Mouse (Mus musculus) lung, postnatal 0 days (tissue): ENCODE results near the gene Tek. TPM values are rescaled to one million over a fixed set of nuclear protein-coding genes. Genes with fewer than 3 reads are reported as not detected.

Experiments used
- ATAC-seq: fragments of 200-750 bp; cut with Nextera tagmentation; 2 replicates; pipeline ENCODE4 v1.8.0; 2017; ENCODE audit warnings: moderate library complexity
- DNase-seq: peaks from one replicate; pipeline ENCODE4 v3.0.0-alpha.2; 2016; ENCODE audit warnings: low spot score
- H3K27ac ChIP-seq: fragments of 300-500 bp; sonication (generic); 2 replicates; pipeline ENCODE4 v1.5.1; 2014; ENCODE audit warnings: antibody characterized with exemption, mild to moderate bottlenecking, low read length, mixed read lengths
- H3K27me3 ChIP-seq: fragments of 300-500 bp; sonication (generic); replicated peaks from 2 replicates; pipeline ENCODE4 v1.6.1; 2014; ENCODE audit warnings: low read length, mixed read lengths; ENCODE audit not compliant: insufficient read depth
- H3K36me3 ChIP-seq: fragments of 300-500 bp; sonication (generic); 2 replicates; pipeline ENCODE4 v1.6.1; 2014; ENCODE audit warnings: low read length, mixed read lengths; ENCODE audit not compliant: insufficient read depth
- H3K4me1 ChIP-seq: fragments of 300-500 bp; sonication (generic); 2 replicates; pipeline ENCODE4 v1.6.1; 2014; ENCODE audit warnings: antibody characterized with exemption, low read depth, low read length, mixed read lengths; ENCODE audit not compliant: insufficient read depth
- H3K4me2 ChIP-seq: fragments of 300-500 bp; sonication (generic); replicated peaks from 2 replicates; pipeline ENCODE4 v1.6.1; 2014; ENCODE audit warnings: low read depth, mild to moderate bottlenecking, low read length, moderate library complexity, mixed read lengths
- H3K4me3 ChIP-seq: fragments of 300-500 bp; sonication (generic); 2 replicates; pipeline ENCODE4 v1.5.1; 2014; ENCODE audit warnings: low read depth, low read length
- H3K9ac ChIP-seq: fragments of 300-500 bp; sonication (generic); replicated peaks from 2 replicates; pipeline ENCODE4 v1.6.1; 2014; ENCODE audit warnings: low read depth, mild to moderate bottlenecking
- H3K9me3 ChIP-seq: fragments of 300-500 bp; sonication (generic); 2 replicates; pipeline ENCODE4 v1.6.1; 2016; ENCODE audit warnings: low read length, mixed read lengths
- CTCF ChIP-seq: IDR thresholded peaks from 2 replicates; pipeline ENCODE4 v1.5.1; 2016; ENCODE audit warnings: antibody characterized with exemption, mild to moderate bottlenecking
- EP300 ChIP-seq: IDR thresholded peaks from 2 replicates; pipeline ENCODE4 v1.6.1; 2016; ENCODE audit warnings: antibody characterized with exemption, mild to moderate bottlenecking, control low read depth
- WGBS: fragments of 180-500 bp; shearing (Covaris S2); extraction: QIAGEN DNeasy Blood & Tissue Kit; methylation state at CpG from one replicate; pipeline ENCODE4 v1.1.7; 2014; 5-methylcytosine and 5-hydroxymethylcytosine counted together
- polyA plus RNA-seq: library from polyadenylated mRNA; unstranded; fragments of >200 nt; fragmentation: Nextera tagmentation; extraction: Ambion mirVana; gene quantifications from 2 replicates; pipeline ENCODE4 v1.2.1, GENCODE M21; 2015

Tek gene
- polyA plus RNA-seq, 1 experiment from 2014 or later, result 71.8 TPM

GRCm38 (mm10) chr4:94741824-94742223 is 2.7 kb downstream of the Tek start:
- Histone ChIP-seq H3K4me2 (peak overlapping the region; percentile 33), H3K36me3 (no peaks in the 10 kb centered on the region), H3K4me1 (no peaks in the 10 kb centered on the region), H3K27me3 (no peaks in the 10 kb centered on the region), H3K9ac (no peak overlapping the region), H3K4me3 (no peak overlapping the region), H3K27ac (no peak overlapping the region), H3K9me3 (no peaks in the 10 kb centered on the region)
- DNase-seq (peak; percentile 43), ATAC-seq (no peak)
- no peak for TF ChIP-seq CTCF
- TF ChIP-seq EP300, result peak; percentile 71
- 36% methylated on average over 1 of the region's 1 CpGs for WGBS

DNA sequence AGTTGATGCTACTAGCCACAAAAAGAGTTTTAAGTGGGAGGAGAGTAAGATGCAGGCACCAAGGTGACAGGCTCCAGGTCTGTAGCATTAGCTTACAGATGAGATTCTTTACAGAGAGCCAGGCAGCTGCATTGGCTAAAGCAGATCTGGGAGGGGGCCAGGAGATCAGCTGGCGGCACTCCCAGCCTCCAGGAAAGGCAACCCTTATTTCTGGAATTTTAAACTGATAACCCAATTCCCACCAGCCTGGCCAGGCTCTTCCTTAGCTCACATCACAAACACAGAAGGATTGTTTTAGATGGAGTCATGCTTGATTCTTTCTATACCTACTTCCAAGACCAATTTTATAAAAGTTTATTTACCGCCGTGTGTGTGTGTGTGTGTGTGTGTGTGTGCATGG is 6.7 kb downstream of the Tek start:
- peak overlapping the region; percentile 71; the same call in 1 of the 2 replicates for H3K27ac ChIP-seq
- no peak overlapping the region for H3K4me3 ChIP-seq
- peak; percentile 30 for DNase-seq
- 0 out of 2 replicates have a peak, but pooled peaks have one; percentile 11 for ATAC-seq
- no peak overlapping the region for H3K9ac ChIP-seq
- 52% methylated on average over 3 of the region's 3 CpGs for WGBS
- no peaks in the 10 kb centered on the region for H3K27me3 ChIP-seq
- no peak overlapping the region for H3K4me2 ChIP-seq
- no peaks in the 10 kb centered on the region for H3K9me3 ChIP-seq
- H3K36me3 ChIP-seq, result no peaks in the 10 kb centered on the region
- no peaks in the 10 kb centered on the region for H3K4me1 ChIP-seq
- TF ChIP-seq EP300, result no peak
- TF ChIP-seq CTCF, result no peak

GRCm38 (mm10) chr4:94746387-94746811 is 7.3 kb downstream of the Tek start:
- Histone ChIP-seq H3K27ac (peak overlapping the region; percentile 71), H3K36me3 (no peaks in the 10 kb centered on the region), H3K4me2 (no peak overlapping the region), H3K27me3 (no peaks in the 10 kb centered on the region), H3K9me3 (no peaks in the 10 kb centered on the region), H3K4me3 (no peak overlapping the region), H3K4me1 (no peaks in the 10 kb centered on the region), H3K9ac (no peak overlapping the region)
- ATAC-seq (peak; percentile 96), DNase-seq (peak; percentile 85)
- 21% methylated on average over 7 of the region's 7 CpGs for WGBS
- TF ChIP-seq EP300, result peak; percentile 95
- no peak for TF ChIP-seq CTCF

- Histone ChIP-seq H3K4me2 (no peak overlapping the region), H3K4me3 (no peak overlapping the region), H3K27ac (no peak overlapping the region), H3K36me3 (no peaks in the 10 kb centered on the region), H3K27me3 (no peaks in the 10 kb centered on the region), H3K9me3 (no peaks in the 10 kb centered on the region), H3K4me1 (no peaks in the 10 kb centered on the region), H3K9ac (no peak overlapping the region)
- WGBS, result 88% methylated on average over 3 of the region's 3 CpGs
- DNase-seq, result no peak
- TF ChIP-seq EP300 (no peak), CTCF (no peak)
- no peak for ATAC-seq
Observed at GRCm38 (mm10) chr4:94747338-94747737, 8.2 kb downstream of the Tek start.

GRCm38 (mm10) chr4:94752512-94752911 is 13.4 kb downstream of the Tek start:
- Histone ChIP-seq H3K36me3 (no peaks in the 10 kb centered on the region), H3K9me3 (no peaks in the 10 kb centered on the region), H3K9ac (no peak overlapping the region), H3K4me1 (no peaks in the 10 kb centered on the region), H3K4me2 (peak overlapping the region; percentile 31), H3K27ac (no peak overlapping the region; the same call in 1 of the 2 replicates), H3K27me3 (no peaks in the 10 kb centered on the region), H3K4me3 (no peak overlapping the region)
- ATAC-seq (peak; percentile 98), DNase-seq (peak; percentile 94)
- WGBS, result 9% methylated on average over 9 of the region's 9 CpGs
- TF ChIP-seq CTCF, result peak; percentile 11
- TF ChIP-seq EP300, result no peak; the same call in 1 of the 2 replicates

GRCm38 (mm10) chr4:94765217-94765616 is 26.1 kb downstream of the Tek start:
- TF ChIP-seq CTCF (no peak), EP300 (no peak)
- Histone ChIP-seq H3K27me3 (no peaks in the 10 kb centered on the region), H3K4me2 (no peak overlapping the region), H3K27ac (no peak overlapping the region), H3K9me3 (no peaks in the 10 kb centered on the region), H3K4me1 (no peaks in the 10 kb centered on the region), H3K9ac (no peak overlapping the region), H3K4me3 (no peak overlapping the region), H3K36me3 (no peaks in the 10 kb centered on the region)
- DNase-seq (no peak), ATAC-seq (no peak)

DNA sequence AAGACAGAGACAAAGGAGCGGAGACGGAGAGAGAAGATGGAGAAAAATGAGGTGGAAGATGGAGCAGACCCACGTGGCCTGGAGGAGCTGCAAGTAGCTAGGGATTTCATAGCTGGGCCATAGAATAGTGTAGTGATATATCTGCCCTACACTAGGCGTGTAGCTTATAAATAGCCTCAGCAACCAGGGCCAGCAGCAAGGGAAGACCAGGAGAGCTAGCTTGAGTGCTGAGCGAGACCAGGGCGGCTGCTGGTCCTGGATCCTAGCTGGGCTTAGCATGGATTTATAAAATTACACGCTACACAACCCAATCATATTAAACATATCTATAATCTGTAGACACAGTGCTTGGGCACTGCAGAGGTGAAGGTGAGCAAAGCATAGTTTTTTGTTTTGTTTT is 27.1 kb downstream of the Tek start:
- WGBS, result 78% methylated on average over 7 of the region's 7 CpGs
- no peak for DNase-seq
- Histone ChIP-seq H3K9me3 (no peaks in the 10 kb centered on the region), H3K36me3 (no peaks in the 10 kb centered on the region), H3K9ac (no peak overlapping the region), H3K27ac (no peak overlapping the region), H3K4me2 (no peak overlapping the region), H3K27me3 (no peaks in the 10 kb centered on the region), H3K4me3 (no peak overlapping the region), H3K4me1 (no peaks in the 10 kb centered on the region)
- TF ChIP-seq CTCF (no peak), EP300 (no peak)
- no peak for ATAC-seq
